Mouse (Mus musculus) spleen, adult 2 months (tissue): ENCODE measurements around the gene Comp.

Source experiments
- CTCF ChIP-seq: fragments of 200-500 bp; IDR thresholded peaks from 2 replicates; pipeline ENCODE4 v1.5.1; 2011; ENCODE audit warnings: mild to moderate bottlenecking, inconsistent platforms; ENCODE audit not compliant: insufficient read depth, insufficient read length, insufficient replicate concordance; ENCODE audit errors: extremely low read depth
- POLR2A ChIP-seq: fragments of 200-500 bp; IDR thresholded peaks from 2 replicates; pipeline ENCODE4 v1.6.1; 2011; ENCODE audit warnings: low read depth, low read length, inconsistent platforms

- no peak for TF ChIP-seq POLR2A
- no peak for TF ChIP-seq CTCF
Observed at GRCm38 (mm10) chr8:70370476-70370875, 2.9 kb upstream of the Comp start.
